Mouse (Mus musculus) cortical plate, adult 2 months (tissue): ENCODE data around the gene St8sia2.

Experiments
- CTCF ChIP-seq: fragments of 200-500 bp; IDR thresholded peaks from 2 replicates; pipeline ENCODE4 v1.5.1; 2011; ENCODE audit warnings: mild to moderate bottlenecking, control low read depth, low read length; ENCODE audit not compliant: insufficient read depth; ENCODE audit errors: extremely low read depth
- POLR2A ChIP-seq: fragments of 200-500 bp; IDR thresholded peaks from 2 replicates; pipeline ENCODE4 v1.6.1; 2011; ENCODE audit warnings: mild to moderate bottlenecking, low read length, control low read depth; ENCODE audit not compliant: insufficient read depth; ENCODE audit errors: extremely low read depth

GRCm38 (mm10) chr7:73939236-73939635 is 74.3 kb downstream of the St8sia2 start:
- TF ChIP-seq CTCF (no peak), POLR2A (no peak)
